Mouse (Mus musculus): ENCODE results near the gene Cyp2a4.
"Not testable (repeated sequence)": the region's sequence is repeated elsewhere in the genome, so short reads cannot be mapped to it uniquely, and the experiment has no call there.

The Cyp2a4 gene

GRCm38 (mm10) chr7:26306926-26307325 lies at the start of gene Cyp2a4:
Gene Cyp2a4, plus strand, starts transcription at chr7:26307169.
- not testable (repeated sequence) for DNase-seq (ENCODE audit: low spot score in 2 of 2)

- DNase-seq (ENCODE audit: low spot score in 2 of 2) = not testable (repeated sequence)
Observed at GRCm38 (mm10) chr7:26260034-26260433, 46.9 kb upstream of the Cyp2a4 start, which contains the start of gene Vmn1r184. Gene Vmn1r184, plus strand, starts transcription at chr7:26260334.

GRCm38 (mm10) chr7:26303429-26304166 lies 3.4 kb upstream of the Cyp2a4 start:
- DNase-seq (ENCODE audit: low spot score in 2 of 2) = not testable (repeated sequence)

- DNase-seq (ENCODE audit: low spot score in 2 of 2) = not testable (repeated sequence)
Observed at GRCm38 (mm10) chr7:26311786-26312185, 4.8 kb downstream of the Cyp2a4 start.

- not testable (repeated sequence) for DNase-seq (ENCODE audit: low spot score in 2 of 2)
Observed at GRCm38 (mm10) chr7:26315194-26315593, 8.2 kb downstream of the Cyp2a4 start.

GRCm38 (mm10) chr7:26315809-26316208 lies 8.8 kb downstream of the Cyp2a4 start:
- not testable (repeated sequence) for DNase-seq (ENCODE audit: low spot score in 2 of 2)

GRCm38 (mm10) chr7:26320361-26320760 lies 13.4 kb downstream of the Cyp2a4 start:
- not testable (repeated sequence) for DNase-seq (ENCODE audit: low spot score in 2 of 2)

GRCm38 (mm10) chr7:26350177-26350576 lies 43.2 kb downstream of the Cyp2a4 start:
- not testable (repeated sequence) for DNase-seq (ENCODE audit: low spot score in 2 of 2)

- not testable (repeated sequence) for DNase-seq (ENCODE audit: low spot score in 2 of 2)
Observed at GRCm38 (mm10) chr7:26352258-26352657, 45.3 kb downstream of the Cyp2a4 start.

- not testable (repeated sequence) for DNase-seq (ENCODE audit: low spot score in 2 of 2)
Observed at GRCm38 (mm10) chr7:26356719-26357118, 49.8 kb downstream of the Cyp2a4 start.

All from cerebellum, postnatal 4 days (tissue).